Mouse (Mus musculus): ENCODE data around the gene Pcbd2.

The Pcbd2 gene

GRCm38 (mm10) chr13:55733628-55734502 is 6.7 kb downstream of the Pcbd2 start:
- DNase-seq (ENCODE audit: low spot score), result no peak

- DNase-seq (ENCODE audit: low spot score), result no peak
Measured at GRCm38 (mm10) chr13:55737885-55738284, 10.7 kb downstream of the Pcbd2 start.

GRCm38 (mm10) chr13:55742306-55742705 is 15.1 kb downstream of the Pcbd2 start:
- no peak for DNase-seq (ENCODE audit: low spot score)

GRCm38 (mm10) chr13:55754380-55754779 is 27.2 kb downstream of the Pcbd2 start:
- no peak for DNase-seq (ENCODE audit: low spot score)

GRCm38 (mm10) chr13:55756789-55757188 is 29.6 kb downstream of the Pcbd2 start:
- no peak for DNase-seq (ENCODE audit: low spot score)

GRCm38 (mm10) chr13:55757645-55758044 is 30.5 kb downstream of the Pcbd2 start:
- DNase-seq (ENCODE audit: low spot score), result no peak

- no peak for DNase-seq (ENCODE audit: low spot score)
Measured at GRCm38 (mm10) chr13:55760576-55760975, 33.4 kb downstream of the Pcbd2 start.

GRCm38 (mm10) chr13:55761486-55761885 is 34.3 kb downstream of the Pcbd2 start:
- DNase-seq (ENCODE audit: low spot score), result no peak

- no peak for DNase-seq (ENCODE audit: low spot score)
Measured at GRCm38 (mm10) chr13:55774352-55774751, 47.2 kb downstream of the Pcbd2 start.

GRCm38 (mm10) chr13:55775056-55775455 is 47.9 kb downstream of the Pcbd2 start:
- DNase-seq (ENCODE audit: low spot score), result no peak

- DNase-seq (ENCODE audit: low spot score), result no peak
Measured at GRCm38 (mm10) chr13:55784268-55784667, 57.1 kb downstream of the Pcbd2 start, which contains the start of gene Catsper3. Catsper3 (plus strand) TSS chr13:55784568.

- no peak for DNase-seq (ENCODE audit: low spot score)
Measured at GRCm38 (mm10) chr13:55786120-55786519, 59.0 kb downstream of the Pcbd2 start.

GRCm38 (mm10) chr13:55801246-55801645 is 74.1 kb downstream of the Pcbd2 start:
- no peak for DNase-seq (ENCODE audit: low spot score)

- DNase-seq (ENCODE audit: low spot score), result no peak
Measured at GRCm38 (mm10) chr13:55803973-55804372, 76.8 kb downstream of the Pcbd2 start.

- no peak for DNase-seq (ENCODE audit: low spot score)
Measured at GRCm38 (mm10) chr13:55809041-55809623, 82.0 kb downstream of the Pcbd2 start.

- no peak for DNase-seq (ENCODE audit: low spot score)
Measured at GRCm38 (mm10) chr13:55809707-55810106, 82.5 kb downstream of the Pcbd2 start.

GRCm38 (mm10) chr13:55810947-55811346 is 83.8 kb downstream of the Pcbd2 start:
- DNase-seq (ENCODE audit: low spot score), result no peak

GRCm38 (mm10) chr13:55813490-55814016 is 86.4 kb downstream of the Pcbd2 start:
- DNase-seq (ENCODE audit: low spot score), result no peak

- DNase-seq (ENCODE audit: low spot score), result no peak
Measured at GRCm38 (mm10) chr13:55814834-55815233, 87.7 kb downstream of the Pcbd2 start.

GRCm38 (mm10) chr13:55822499-55822898 is 95.3 kb downstream of the Pcbd2 start:
- DNase-seq (ENCODE audit: low spot score), result no peak

GRCm38 (mm10) chr13:55824151-55824945 is 97.2 kb downstream of the Pcbd2 start:
- DNase-seq (ENCODE audit: low spot score), result no peak

- no peak for DNase-seq (ENCODE audit: low spot score)
Measured at GRCm38 (mm10) chr13:55825245-55825681, 98.1 kb downstream of the Pcbd2 start.

Data from ovary, adult 18-20 months (tissue).